ENCODE assay signal across 11 mouse cellular contexts in genomic region chr11:120052274-120052673, GRCm38 (mm10). TPM values are rescaled to one million over a fixed set of nuclear protein-coding genes. Genes with fewer than 3 reads are reported as not detected.
DNase-seq lines count a peak whose midpoint lies in the region; ATAC-seq and TF ChIP-seq lines count a peak whose summit lies in the region.
"Had no signal": no experiment of that assay in that cellular context is flagged by ENCODE, and none has a peak within 500 bp of the region (broad histone marks: within the 10 kb centered on the region; RNA-seq: fewer than 3 reads in every experiment).

No protein-coding gene starts in this region.

- H3K4me3 ChIP-seq in kidney, embryonic 14.5 days (ENCODE audit: low read length): no peak overlapping the region
- H3K4me3 ChIP-seq in heart, embryonic 16.5 days (ENCODE audit: low read length): no peak overlapping the region
- H3K4me3 ChIP-seq in left cerebral cortex, adult 2 months: no peak overlapping the region
- H3K4me3 ChIP-seq: forebrain, embryonic 12.5 days had no signal

- TF ChIP-seq CTCF in left cerebral cortex, adult 2 months (IDR thresholded peaks at IDR 0.05): no peak

- peaks cover 19% of the 10 kb centered on the region for H3K27me3 ChIP-seq in kidney, embryonic 14.5 days (ENCODE audit: control insufficient read depth, insufficient read depth, low read length)
- H3K27me3 ChIP-seq in heart, embryonic 16.5 days (ENCODE audit: control insufficient read depth, insufficient read depth, low read length): peaks cover 19% of the 10 kb centered on the region

- WGBS in kidney, embryonic 14.5 days: 70% methylated on average over 9 of the region's 9 CpGs
- 50% methylated on average over 9 of the region's 9 CpGs for WGBS in heart, embryonic 16.5 days

- H3K9me3 ChIP-seq in kidney, embryonic 14.5 days (ENCODE audit: control insufficient read depth, low read length): no peaks in the 10 kb centered on the region
- H3K9me3 ChIP-seq in heart, embryonic 16.5 days (replicated peaks; ENCODE audit: control insufficient read depth, low read length): no peaks in the 10 kb centered on the region
- H3K9me3 ChIP-seq: forebrain, embryonic 12.5 days had no signal

- intact Hi-C loops in heart, postnatal 36 days (cut with DNase I): no loop called here
- intact Hi-C loops in left cerebral cortex, adult 2 months (cut with DNase I): no loop called here

- ATAC-seq in kidney, embryonic 14.5 days (ENCODE audit: low FRiP score, low TSS enrichment): no peak
- ATAC-seq in heart, embryonic 16.5 days (replicated peaks; ENCODE audit: extremely low read depth, insufficient read depth, low FRiP score): 0 out of 2 replicates have a peak, but pooled peaks have one; percentile 39

- no peaks in the 10 kb centered on the region for H3K36me3 ChIP-seq in kidney, embryonic 14.5 days (ENCODE audit: control insufficient read depth, insufficient read depth, low read length)
- H3K36me3 ChIP-seq in heart, embryonic 16.5 days (ENCODE audit: control insufficient read depth, insufficient read depth): no peaks in the 10 kb centered on the region
- H3K36me3 ChIP-seq: forebrain, embryonic 12.5 days had no signal

- peaks cover 9% of the 10 kb centered on the region; the same call in 1 of the 2 replicates for H3K4me1 ChIP-seq in kidney, embryonic 14.5 days (ENCODE audit: control insufficient read depth, insufficient read depth, low read length)
- peaks cover 15% of the 10 kb centered on the region for H3K4me1 ChIP-seq in heart, embryonic 16.5 days (ENCODE audit: control insufficient read depth, insufficient read depth, low read length)

- no peak overlapping the region for H3K9ac ChIP-seq in kidney, embryonic 14.5 days (ENCODE audit: low read depth, low read length)
- H3K9ac ChIP-seq in heart, embryonic 16.5 days (ENCODE audit: low read length): no peak overlapping the region
- H3K9ac ChIP-seq: liver, embryonic 14.5 days had no signal

- H3K4me2 ChIP-seq in kidney, embryonic 14.5 days (replicated peaks; ENCODE audit: low read depth, low read length): no peak overlapping the region
- no peak overlapping the region for H3K4me2 ChIP-seq in heart, embryonic 16.5 days (ENCODE audit: low read depth, low read length)
- H3K4me2 ChIP-seq: forebrain, embryonic 12.5 days had no signal

- no peak overlapping the region for H3K27ac ChIP-seq in kidney, embryonic 14.5 days (ENCODE audit: low read depth, low read length)
- H3K27ac ChIP-seq in heart, embryonic 16.5 days (ENCODE audit: low read length): no peak overlapping the region
- H3K27ac ChIP-seq in left cerebral cortex, adult 2 months: no peak overlapping the region
- H3K27ac ChIP-seq: forebrain, embryonic 12.5 days; liver, embryonic 14.5 days had no signal

- DNase-seq in heart, adult 11 months: peak; percentile 96
- DNase-seq in heart, postnatal 36 days: no peak
- DNase-seq in kidney, postnatal 10 days: peak; percentile 67
- peak; percentile 45 to 67 for DNase-seq in lung, postnatal 4 days
- DNase-seq in left cerebral cortex, adult 2 months (ENCODE audit: extremely low spot score in 1 of 2, low spot score in 2 of 2): no peak

RNA-seq across cellular contexts. Expression of gene Aatk, which starts 5.3 kb away (rescaled TPM):
- 1 to 10 TPM; 3.8 to 4.4 TPM for total RNA-seq in heart, postnatal 36 days (2021)
- polyA plus RNA-seq in kidney, embryonic 14.5 days (2014; fragmentation: Nextera tagmentation; extraction: Ambion mirVana): 1.3 and 1.9 TPM in 2 replicates
- polyA plus RNA-seq in heart, embryonic 16.5 days (2015; fragmentation: Nextera tagmentation; extraction: Ambion mirVana): 1.3 and 1.4 TPM in 2 replicates
- total RNA-seq in left cerebral cortex, adult 2 months (2021): 100 to 1,000 TPM; 193 to 203 TPM
- total RNA-seq: megakaryocyte-erythroid progenitor cell, adult 5-6 weeks had no signal
- polyA plus RNA-seq: C2C12 had no signal

RNA-seq across cellular contexts. Expression of gene Cep131, which starts 34.4 kb away (rescaled TPM):
- 10 to 100 TPM in 1 of 2 experiments, 1 to 10 TPM in 1; 9.6 to 11.5 TPM for total RNA-seq in heart, postnatal 36 days (2021)
- 19.9 and 28.1 TPM in 2 replicates for polyA plus RNA-seq in kidney, embryonic 14.5 days (2014; fragmentation: Nextera tagmentation; extraction: Ambion mirVana)
- 13.2 and 14.5 TPM in 2 replicates for polyA plus RNA-seq in heart, embryonic 16.5 days (2015; fragmentation: Nextera tagmentation; extraction: Ambion mirVana)
- 10 to 100 TPM; 33.8 to 37.1 TPM for total RNA-seq in left cerebral cortex, adult 2 months (2021)

RNA-seq across cellular contexts. Expression of gene Tepsin, which starts 46.3 kb away (rescaled TPM):
- 1 to 10 TPM; 7.0 to 7.4 TPM for total RNA-seq in heart, postnatal 36 days (2021)
- 12.2 and 15.6 TPM in 2 replicates for polyA plus RNA-seq in kidney, embryonic 14.5 days (2014; fragmentation: Nextera tagmentation; extraction: Ambion mirVana)
- 16.3 and 16.9 TPM in 2 replicates for polyA plus RNA-seq in heart, embryonic 16.5 days (2015; fragmentation: Nextera tagmentation; extraction: Ambion mirVana)
- 10 to 100 TPM; 15.9 to 16.9 TPM for total RNA-seq in left cerebral cortex, adult 2 months (2021)

RNA-seq across cellular contexts. Expression of gene Ndufaf8, which starts 46.5 kb away (rescaled TPM):
- total RNA-seq in heart, postnatal 36 days (2021): 10 to 100 TPM; 64.5 to 67.7 TPM
- 97.3 and 115 TPM in 2 replicates for polyA plus RNA-seq in kidney, embryonic 14.5 days (2014; fragmentation: Nextera tagmentation; extraction: Ambion mirVana)
- polyA plus RNA-seq in heart, embryonic 16.5 days (2015; fragmentation: Nextera tagmentation; extraction: Ambion mirVana): 92.6 and 101 TPM in 2 replicates
- 10 to 100 TPM; 33.7 to 38.6 TPM for total RNA-seq in left cerebral cortex, adult 2 months (2021)

Comparison
In these comparisons a context has a peak if more than half of its experiments do, and no peak if none do; other contexts are left out.
1. DNase-seq: peak in heart, adult 11 months (single experiment), kidney, postnatal 10 days (single experiment) and lung, postnatal 4 days (2 of 2); none in heart, postnatal 36 days (0 of 2) and left cerebral cortex, adult 2 months (0 of 2).
2. RNA of gene Aatk, which starts 5.3 kb away (total RNA-seq): 193 to 203 TPM in left cerebral cortex, adult 2 months; 3.8 to 4.4 TPM in heart, postnatal 36 days; every median in the first group is over 10 times any median in the second.